Mouse (Mus musculus): ENCODE data around the gene Parvg. TPM values are rescaled to one million over a fixed set of nuclear protein-coding genes. Genes with fewer than 3 reads are reported as not detected.

Parvg gene
- total and polyA plus RNA-seq, 3 experiments: 0.02 TPM; not detected in 2

GRCm38 (mm10) chr15:84295225-84295624 lies 28.6 kb upstream of the Parvg start:
- no peak for ATAC-seq (ENCODE audit: extremely low read depth, insufficient number of reproducible peaks, low FRiP score, poor library complexity, severe bottlenecking)
- H3K4me1 ChIP-seq (ENCODE audit: insufficient read depth, low read depth, low read length): no peaks in the 10 kb centered on the region
- no peaks in the 10 kb centered on the region for H3K36me3 ChIP-seq (replicated peaks)
- TF ChIP-seq POLR2AphosphoS5 (IDR thresholded peaks at IDR 0.05; ENCODE audit: insufficient replicate concordance, low read depth, low read length) (no peak), CTCF (IDR thresholded peaks at IDR 0.05; ENCODE audit: low read depth, low read length) (no peak), GATA1 (IDR thresholded peaks at IDR 0.05; ENCODE audit: borderline replicate concordance, low read length) (no peak), GATA2 (IDR thresholded peaks at IDR 0.05; ENCODE audit: borderline replicate concordance, low read depth, low read length) (no peak), TAL1 (conservative IDR thresholded peaks at IDR 0.05; ENCODE audit: low read depth, low read length) (no peak)
- no peaks in the 10 kb centered on the region for H3K27me3 ChIP-seq (ENCODE audit: insufficient read depth, low read length)
- DNase-seq (ENCODE audit: low spot score): no peak
- peaks cover 86% of the 10 kb centered on the region for H3K9me3 ChIP-seq (replicated peaks)
- no peak overlapping the region for H3K4me3 ChIP-seq (ENCODE audit: low read depth, low read length)

- H3K4me3 ChIP-seq (ENCODE audit: low read depth, low read length): no peak overlapping the region
- H3K4me1 ChIP-seq (ENCODE audit: insufficient read depth, low read depth, low read length): no peaks in the 10 kb centered on the region
- no peaks in the 10 kb centered on the region for H3K27me3 ChIP-seq (ENCODE audit: insufficient read depth, low read length)
- no peak for ATAC-seq (ENCODE audit: extremely low read depth, insufficient number of reproducible peaks, low FRiP score, poor library complexity, severe bottlenecking)
- H3K36me3 ChIP-seq (replicated peaks): no peaks in the 10 kb centered on the region
- H3K9me3 ChIP-seq (replicated peaks): peaks cover 91% of the 10 kb centered on the region
- no peak for TF ChIP-seq TAL1 (conservative IDR thresholded peaks at IDR 0.05; ENCODE audit: low read depth, low read length)
- TF ChIP-seq GATA1 (IDR thresholded peaks at IDR 0.05; ENCODE audit: borderline replicate concordance, low read length): no peak
- TF ChIP-seq POLR2AphosphoS5 (IDR thresholded peaks at IDR 0.05; ENCODE audit: insufficient replicate concordance, low read depth, low read length): no peak
- TF ChIP-seq GATA2 (IDR thresholded peaks at IDR 0.05; ENCODE audit: borderline replicate concordance, low read depth, low read length): no peak
- no peak for TF ChIP-seq CTCF (IDR thresholded peaks at IDR 0.05; ENCODE audit: low read depth, low read length)
- DNase-seq (ENCODE audit: low spot score): no peak
These were observed 26.4 kb upstream of the Parvg start for GRCm38 (mm10) chr15:84297454-84297853.

- Histone ChIP-seq H3K4me1 (ENCODE audit: insufficient read depth, low read depth, low read length) (no peaks in the 10 kb centered on the region), H3K4me3 (ENCODE audit: low read depth, low read length) (no peak overlapping the region), H3K36me3 (replicated peaks) (no peaks in the 10 kb centered on the region), H3K9me3 (replicated peaks) (peaks cover 92% of the 10 kb centered on the region), H3K27me3 (ENCODE audit: insufficient read depth, low read length) (no peaks in the 10 kb centered on the region)
- TF ChIP-seq GATA1 (IDR thresholded peaks at IDR 0.05; ENCODE audit: borderline replicate concordance, low read length): no peak
- no peak for TF ChIP-seq POLR2AphosphoS5 (IDR thresholded peaks at IDR 0.05; ENCODE audit: insufficient replicate concordance, low read depth, low read length)
- ATAC-seq (ENCODE audit: extremely low read depth, insufficient number of reproducible peaks, low FRiP score, poor library complexity, severe bottlenecking) (no peak), DNase-seq (ENCODE audit: low spot score) (no peak)
These were observed 24.9 kb upstream of the Parvg start for GRCm38 (mm10) chr15:84298804-84299370.

- TF ChIP-seq CTCF (IDR thresholded peaks at IDR 0.05; ENCODE audit: low read depth, low read length) (no peak), TAL1 (conservative IDR thresholded peaks at IDR 0.05; ENCODE audit: low read depth, low read length) (no peak)
- no peak overlapping the region for H3K4me3 ChIP-seq (ENCODE audit: low read depth, low read length)
- no peak for ATAC-seq (ENCODE audit: extremely low read depth, insufficient number of reproducible peaks, low FRiP score, poor library complexity, severe bottlenecking)
- H3K4me1 ChIP-seq (ENCODE audit: insufficient read depth, low read depth, low read length): no peaks in the 10 kb centered on the region
- DNase-seq (ENCODE audit: low spot score): no peak
- no peaks in the 10 kb centered on the region for H3K27me3 ChIP-seq (ENCODE audit: insufficient read depth, low read length)
- H3K9me3 ChIP-seq (replicated peaks): peaks cover 90% of the 10 kb centered on the region
- H3K36me3 ChIP-seq (replicated peaks): no peaks in the 10 kb centered on the region
These were observed 24.0 kb upstream of the Parvg start for GRCm38 (mm10) chr15:84299662-84300333.

DNA sequence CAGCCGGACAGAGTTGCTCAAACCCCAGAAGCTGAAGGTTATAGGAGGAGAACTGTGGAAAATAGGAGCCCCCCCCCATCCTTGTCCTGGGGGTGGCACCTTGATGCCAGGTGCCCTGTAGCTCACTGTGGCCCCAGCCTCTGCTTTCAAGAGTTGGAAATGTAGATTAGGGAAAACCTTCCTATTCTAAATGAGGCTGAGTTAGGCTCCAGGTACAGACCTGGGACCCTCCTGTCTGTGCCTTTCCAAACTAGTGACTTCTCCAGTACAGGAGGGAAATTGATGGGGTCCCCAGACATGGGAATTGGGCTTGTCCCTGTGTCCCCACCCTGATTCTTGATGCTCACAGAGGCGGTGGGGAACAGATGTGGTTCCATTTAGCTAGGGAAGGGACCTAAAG lies 23.2 kb upstream of the Parvg start:
- H3K36me3 ChIP-seq (replicated peaks): no peaks in the 10 kb centered on the region
- no peak for ATAC-seq (ENCODE audit: extremely low read depth, insufficient number of reproducible peaks, low FRiP score, poor library complexity, severe bottlenecking)
- H3K9me3 ChIP-seq (replicated peaks): peaks cover 83% of the 10 kb centered on the region
- DNase-seq (ENCODE audit: low spot score): no peak
- no peaks in the 10 kb centered on the region for H3K4me1 ChIP-seq (ENCODE audit: insufficient read depth, low read depth, low read length)
- no peaks in the 10 kb centered on the region for H3K27me3 ChIP-seq (ENCODE audit: insufficient read depth, low read length)
- TF ChIP-seq GATA2 (IDR thresholded peaks at IDR 0.05; ENCODE audit: borderline replicate concordance, low read depth, low read length) (no peak), POLR2AphosphoS5 (IDR thresholded peaks at IDR 0.05; ENCODE audit: insufficient replicate concordance, low read depth, low read length) (no peak), TAL1 (conservative IDR thresholded peaks at IDR 0.05; ENCODE audit: low read depth, low read length) (no peak), GATA1 (IDR thresholded peaks at IDR 0.05; ENCODE audit: borderline replicate concordance, low read length) (no peak), CTCF (IDR thresholded peaks at IDR 0.05; ENCODE audit: low read depth, low read length) (no peak)
- no peak overlapping the region for H3K4me3 ChIP-seq (ENCODE audit: low read depth, low read length)

- H3K36me3 ChIP-seq (replicated peaks): no peaks in the 10 kb centered on the region
- no peak for DNase-seq (ENCODE audit: low spot score)
- H3K4me1 ChIP-seq (ENCODE audit: insufficient read depth, low read depth, low read length): no peaks in the 10 kb centered on the region
These were observed 22.8 kb upstream of the Parvg start for GRCm38 (mm10) chr15:84301026-84301425.

More at GRCm38 (mm10) chr15:84301026-84301425, 22.8 kb upstream of the Parvg start:
- TF ChIP-seq CTCF (IDR thresholded peaks at IDR 0.05; ENCODE audit: low read depth, low read length): no peak
- no peak for TF ChIP-seq GATA1 (IDR thresholded peaks at IDR 0.05; ENCODE audit: borderline replicate concordance, low read length)
- TF ChIP-seq TAL1 (conservative IDR thresholded peaks at IDR 0.05; ENCODE audit: low read depth, low read length): no peak
- no peak for TF ChIP-seq GATA2 (IDR thresholded peaks at IDR 0.05; ENCODE audit: borderline replicate concordance, low read depth, low read length)
- TF ChIP-seq POLR2AphosphoS5 (IDR thresholded peaks at IDR 0.05; ENCODE audit: insufficient replicate concordance, low read depth, low read length): no peak
- Histone ChIP-seq H3K27me3 (ENCODE audit: insufficient read depth, low read length) (no peaks in the 10 kb centered on the region), H3K4me3 (ENCODE audit: low read depth, low read length) (no peak overlapping the region), H3K9me3 (replicated peaks) (peaks cover 85% of the 10 kb centered on the region)
- ATAC-seq (ENCODE audit: extremely low read depth, insufficient number of reproducible peaks, low FRiP score, poor library complexity, severe bottlenecking): no peak
